ENCODE assay signal across 16 mouse cellular contexts in the genomic region with DNA sequence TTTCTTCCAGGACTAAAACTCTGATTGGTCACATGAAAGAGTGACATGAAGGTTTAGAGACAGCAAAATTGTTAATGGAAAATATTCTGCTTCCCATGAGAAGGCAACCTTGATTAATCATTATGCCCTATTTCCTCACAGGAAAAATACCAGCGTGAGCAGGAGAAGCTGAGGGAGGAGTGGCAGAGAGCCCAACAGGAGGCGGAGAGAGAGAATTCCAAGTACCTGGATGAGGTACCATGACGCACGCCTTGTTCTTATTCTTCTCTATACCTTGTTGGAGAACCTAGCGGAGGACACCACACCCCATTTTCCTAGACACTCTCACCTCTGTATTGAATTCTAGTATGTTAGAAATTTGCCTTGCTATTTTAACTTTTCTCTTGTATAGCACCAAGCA.
"Had no signal": no experiment of that assay in that cellular context is flagged by ENCODE, and none has a peak within 500 bp of the region (broad histone marks: within the 10 kb centered on the region; RNA-seq: fewer than 3 reads in every experiment).

No protein-coding gene starts in this region.

- ATAC-seq: hindbrain, embryonic 16.5 days; inflammation-experienced regulatory T-cells, adult 6 months; liver, postnatal 0 days had no signal

- H3K9me3 ChIP-seq: limb, embryonic 12.5 days; liver, embryonic 13.5 days; lung, embryonic 15.5 days; midbrain, embryonic 10.5 days; neural tube, embryonic 15.5 days; stomach, embryonic 15.5 days had no signal

- H3K27ac ChIP-seq: layer of hippocampus, adult 2 months; limb, embryonic 12.5 days; liver, embryonic 13.5 days; lung, embryonic 15.5 days; midbrain, embryonic 10.5 days; neural tube, embryonic 15.5 days; stomach, embryonic 15.5 days had no signal

- H3K27me3 ChIP-seq: limb, embryonic 12.5 days; liver, embryonic 13.5 days; lung, embryonic 15.5 days; neural tube, embryonic 15.5 days; stomach, embryonic 15.5 days had no signal

- DNase-seq: liver; liver, embryonic 13.5 days; liver, postnatal 0 days; lung, postnatal 4 days; midbrain, embryonic 14.5 days; thymus, adult 2 months; thymus, postnatal 25 days had no signal

- H3K9ac ChIP-seq: limb, embryonic 12.5 days; liver, embryonic 13.5 days; liver, postnatal 0 days; lung, embryonic 15.5 days; neural tube, embryonic 15.5 days; stomach, embryonic 15.5 days had no signal

- H3K4me1 ChIP-seq: limb, embryonic 12.5 days; liver, embryonic 13.5 days; lung, embryonic 15.5 days; midbrain, embryonic 10.5 days; neural tube, embryonic 15.5 days; stomach, embryonic 15.5 days had no signal

- H3K36me3 ChIP-seq: midbrain, embryonic 10.5 days; neural tube, embryonic 15.5 days had no signal

- H3K4me2 ChIP-seq: limb, embryonic 12.5 days; liver, embryonic 13.5 days; lung, embryonic 15.5 days; neural tube, embryonic 15.5 days; stomach, embryonic 15.5 days had no signal

- H3K4me3 ChIP-seq: layer of hippocampus, adult 2 months; limb, embryonic 12.5 days; liver, embryonic 13.5 days; lung, embryonic 15.5 days; midbrain, embryonic 10.5 days; myocyte; neural tube, embryonic 15.5 days; stomach, embryonic 15.5 days had no signal
